Mouse (Mus musculus): Measurements from ENCODE around the gene Ldlrad3. TPM values are rescaled to one million over a fixed set of nuclear protein-coding genes. Genes with fewer than 3 reads are reported as not detected.

Ldlrad3 gene
- total RNA-seq, 2 experiments from 2014 or later, result 1.7 to 1.9 TPM

DNA sequence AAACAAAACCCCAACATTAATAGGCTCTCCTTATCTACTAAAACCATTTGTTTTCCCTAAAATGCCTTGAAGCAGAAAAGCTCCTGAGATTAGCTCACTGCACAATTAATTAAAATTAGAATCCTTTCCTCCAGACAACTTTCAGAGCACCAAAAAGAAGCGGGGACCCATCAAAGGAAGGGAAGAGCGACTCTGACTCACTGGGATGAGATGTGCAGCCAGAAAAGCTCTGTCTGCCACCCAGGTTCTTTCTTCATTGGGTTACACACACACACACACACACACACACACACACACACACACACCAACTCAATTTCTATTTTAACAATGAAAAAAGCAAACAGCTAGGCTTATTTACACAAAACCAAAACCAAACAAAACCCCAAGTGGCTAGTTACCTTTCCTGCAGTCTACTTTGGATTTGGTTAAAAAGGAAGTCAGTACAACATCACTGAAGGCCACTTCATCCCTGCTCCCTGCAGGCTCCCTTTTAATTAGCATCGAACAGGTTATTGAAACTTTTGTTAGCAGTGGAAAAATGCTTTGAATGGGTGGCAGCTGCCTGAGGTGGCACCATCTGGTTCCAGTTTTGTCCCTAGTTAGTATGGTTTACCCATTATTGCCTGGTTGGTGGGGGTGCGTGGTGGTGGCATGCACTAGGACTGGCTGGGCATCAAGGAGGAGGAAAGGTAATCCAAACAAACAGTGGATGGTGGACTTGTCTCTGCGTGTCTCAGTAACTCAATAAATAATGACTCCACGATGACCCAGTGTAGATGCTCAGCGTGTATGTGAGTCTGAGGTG lies 235.3 kb downstream of the Ldlrad3 start:
- no peak for ATAC-seq (replicated peaks; ENCODE audit: low FRiP score, low TSS enrichment, poor library complexity, severe bottlenecking)

DNA sequence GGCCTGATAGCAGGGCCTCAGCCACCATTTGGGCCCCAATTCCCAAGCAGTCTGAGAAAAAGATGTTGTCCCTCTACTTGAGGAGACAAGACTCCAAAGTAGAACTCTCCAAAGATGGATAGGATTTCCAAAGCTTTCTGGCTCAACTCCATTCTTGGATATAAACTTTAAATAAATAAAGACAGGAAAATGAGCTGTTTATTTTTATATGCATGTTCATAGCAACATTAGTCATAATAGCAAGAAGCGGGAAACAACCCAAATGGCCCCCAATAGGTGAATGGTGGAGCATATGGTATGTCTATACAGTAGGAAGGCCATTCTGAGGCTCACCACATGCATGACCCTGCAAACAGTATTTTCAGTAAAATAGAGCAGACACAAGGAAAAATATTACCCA lies 251.2 kb downstream of the Ldlrad3 start:
- no peak for ATAC-seq (replicated peaks; ENCODE audit: low FRiP score, low TSS enrichment, poor library complexity, severe bottlenecking)

DNA sequence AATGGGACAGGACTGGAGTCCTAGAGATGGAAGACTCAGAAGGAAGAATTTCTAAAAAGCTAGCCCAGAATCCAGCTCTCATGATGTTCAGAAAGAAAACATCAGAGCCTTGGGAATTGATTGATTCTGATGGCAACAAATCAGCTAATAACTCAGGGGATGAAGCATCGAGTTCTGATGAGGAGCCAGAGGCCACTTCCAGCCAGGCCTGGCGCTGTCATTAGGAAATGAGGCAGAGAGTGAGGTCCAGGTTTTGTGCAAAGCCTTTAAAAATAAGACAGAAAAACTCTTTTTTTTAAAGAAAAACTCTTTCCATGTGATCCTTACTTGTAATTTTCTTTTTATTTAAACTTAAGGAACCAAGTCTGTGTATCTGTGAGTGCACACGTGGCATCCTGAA lies 252.9 kb downstream of the Ldlrad3 start:
- ATAC-seq (replicated peaks; ENCODE audit: low FRiP score, low TSS enrichment, poor library complexity, severe bottlenecking), result no peak

DNA sequence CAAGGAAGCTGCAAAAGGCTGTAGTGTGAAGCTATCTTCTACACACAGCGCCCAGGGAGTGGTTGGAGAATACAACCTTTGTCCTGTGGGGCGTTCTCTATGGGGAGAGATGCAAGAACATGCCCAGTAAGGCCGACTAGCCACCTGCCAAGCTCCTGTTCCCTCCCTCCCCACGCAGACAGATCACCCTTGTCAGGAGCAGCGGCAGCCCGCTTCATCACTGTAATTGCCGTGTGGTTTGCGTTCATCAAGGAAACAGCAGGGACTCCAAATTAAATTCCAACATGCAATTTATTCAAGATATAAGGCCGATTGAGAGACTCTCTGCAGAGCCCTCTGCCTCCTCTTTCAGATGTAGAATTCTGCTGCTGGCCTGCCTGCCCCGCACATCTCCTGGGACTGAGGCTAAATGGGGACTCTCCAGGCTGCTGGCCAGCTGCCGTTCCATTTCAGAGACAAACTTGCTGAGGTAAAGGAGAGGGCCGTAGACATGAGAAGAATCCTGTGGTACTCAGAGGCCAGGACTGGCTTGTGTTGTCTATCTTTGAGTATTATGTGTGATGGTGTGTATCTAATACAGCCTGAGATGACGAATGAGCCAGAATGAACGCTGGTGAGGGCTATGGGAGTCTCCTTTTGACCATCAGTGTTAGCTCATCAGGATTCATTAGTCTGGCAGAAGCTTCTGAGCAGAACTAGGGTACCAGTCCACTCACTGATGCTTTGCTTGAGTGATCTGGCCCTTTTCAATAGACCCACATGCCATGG lies 253.8 kb downstream of the Ldlrad3 start:
- no peak for ATAC-seq (replicated peaks; ENCODE audit: low FRiP score, low TSS enrichment, poor library complexity, severe bottlenecking)

DNA sequence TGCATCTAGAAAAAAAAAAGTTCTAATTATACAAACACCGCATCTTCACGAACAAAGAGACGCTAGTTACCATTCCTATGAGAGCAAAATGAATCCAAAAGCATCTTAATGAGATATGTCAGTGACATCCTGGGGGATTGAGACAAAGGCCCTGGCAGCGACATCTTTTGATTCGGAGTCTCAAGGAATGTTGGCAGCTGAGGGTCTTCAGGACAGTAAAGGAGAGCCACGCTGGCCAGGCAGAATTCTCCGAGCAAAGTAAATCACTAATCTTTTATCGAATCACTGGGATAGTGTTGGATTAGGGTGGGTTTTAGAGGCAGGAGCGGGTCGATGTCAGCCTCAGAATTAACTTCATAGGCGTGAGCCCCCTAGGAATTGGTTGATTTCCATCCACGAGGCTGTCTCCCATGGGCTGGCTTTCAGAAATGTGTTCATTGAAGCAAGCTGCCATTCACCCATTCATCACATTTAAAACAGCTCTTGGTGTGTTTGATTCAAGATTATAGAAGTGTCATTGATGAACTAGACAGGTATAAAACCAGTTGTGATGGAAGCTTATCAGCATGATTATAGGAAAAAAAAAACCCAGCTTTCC lies 260.5 kb downstream of the Ldlrad3 start:
- no peak for ATAC-seq (replicated peaks; ENCODE audit: low FRiP score, low TSS enrichment, poor library complexity, severe bottlenecking)

DNA sequence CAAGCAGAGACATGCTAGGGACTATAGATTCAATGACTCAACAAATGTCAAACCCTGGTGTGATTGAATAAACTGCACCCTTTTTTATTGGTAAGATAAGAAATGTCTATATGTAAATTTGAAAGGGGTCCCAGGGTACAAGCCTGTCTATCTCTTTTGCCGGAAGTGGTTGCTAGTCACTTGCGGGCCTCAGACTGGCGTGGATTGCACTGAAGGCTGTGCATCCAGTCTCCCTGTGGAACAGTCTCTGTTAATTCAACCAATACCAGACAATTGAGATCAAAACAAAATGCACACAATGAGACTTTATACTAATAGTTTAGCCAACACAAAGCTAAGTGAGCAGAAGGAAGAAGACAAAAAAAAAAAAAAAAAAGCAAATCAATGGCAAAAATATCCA lies 261.0 kb downstream of the Ldlrad3 start:
- no peak for ATAC-seq (replicated peaks; ENCODE audit: low FRiP score, low TSS enrichment, poor library complexity, severe bottlenecking)

DNA sequence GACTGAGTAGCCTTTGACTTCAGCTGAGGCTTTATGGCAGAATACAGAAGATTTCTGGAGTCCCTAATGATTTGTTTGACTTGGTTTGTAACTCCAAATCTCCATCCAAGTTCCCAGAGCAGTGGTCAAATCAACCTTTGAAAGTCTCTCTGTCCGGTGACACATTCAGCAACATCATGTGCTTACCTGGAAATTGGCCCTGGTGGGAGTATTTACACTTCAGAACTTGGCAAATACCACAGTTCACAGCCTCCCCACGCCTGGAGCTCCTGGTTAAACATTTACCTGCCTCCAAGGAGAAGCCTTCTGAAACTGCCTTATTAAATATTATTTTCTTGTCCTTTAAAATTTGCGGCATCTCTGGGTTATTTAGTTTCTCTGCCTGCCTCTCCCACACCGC lies 263.0 kb downstream of the Ldlrad3 start:
- ATAC-seq (replicated peaks; ENCODE audit: low FRiP score, low TSS enrichment, poor library complexity, severe bottlenecking), result no peak

DNA sequence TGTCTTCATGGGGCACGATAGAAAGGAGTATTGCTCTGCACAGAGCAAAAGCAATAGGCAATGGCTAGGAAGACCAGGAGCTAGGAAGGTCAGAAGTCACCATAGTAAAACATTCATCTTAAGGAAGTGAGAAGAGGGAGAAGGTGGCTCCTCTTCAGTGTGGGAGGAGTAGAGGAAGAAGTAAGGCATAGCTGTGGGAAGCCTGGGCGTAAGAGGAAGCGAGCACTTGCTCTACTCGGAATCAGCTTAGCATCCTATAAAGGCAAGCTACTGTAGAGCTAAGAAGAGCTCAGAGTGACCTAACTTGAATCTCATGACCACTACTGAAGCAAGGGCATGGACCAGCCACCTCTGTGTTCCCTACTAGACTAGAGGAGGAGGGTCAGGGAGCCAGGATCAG lies 263.9 kb downstream of the Ldlrad3 start:
- ATAC-seq (replicated peaks; ENCODE audit: low FRiP score, low TSS enrichment, poor library complexity, severe bottlenecking), result no peak

DNA sequence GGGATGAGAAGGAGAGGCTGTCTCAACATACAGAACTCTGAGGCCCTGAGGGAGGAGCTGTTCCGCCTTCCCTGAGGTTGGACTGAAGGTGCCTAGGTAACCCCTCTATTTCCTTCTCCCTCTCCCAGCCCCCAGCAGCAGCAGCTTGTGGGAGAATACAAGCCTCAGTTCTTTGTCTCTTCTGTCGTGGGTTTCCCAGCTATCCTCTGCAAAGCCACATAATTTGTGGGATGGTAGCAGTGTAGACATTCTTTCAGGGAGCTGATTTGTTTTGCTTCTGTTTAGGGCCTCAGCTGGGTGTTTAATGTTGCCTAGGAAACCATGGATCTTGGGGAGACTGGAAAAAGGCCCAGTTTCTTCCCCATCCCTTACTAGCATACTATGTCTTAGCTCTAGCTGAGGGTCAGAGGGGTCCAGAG lies 266.0 kb downstream of the Ldlrad3 start:
- ATAC-seq (replicated peaks; ENCODE audit: low FRiP score, low TSS enrichment, poor library complexity, severe bottlenecking), result no peak

DNA sequence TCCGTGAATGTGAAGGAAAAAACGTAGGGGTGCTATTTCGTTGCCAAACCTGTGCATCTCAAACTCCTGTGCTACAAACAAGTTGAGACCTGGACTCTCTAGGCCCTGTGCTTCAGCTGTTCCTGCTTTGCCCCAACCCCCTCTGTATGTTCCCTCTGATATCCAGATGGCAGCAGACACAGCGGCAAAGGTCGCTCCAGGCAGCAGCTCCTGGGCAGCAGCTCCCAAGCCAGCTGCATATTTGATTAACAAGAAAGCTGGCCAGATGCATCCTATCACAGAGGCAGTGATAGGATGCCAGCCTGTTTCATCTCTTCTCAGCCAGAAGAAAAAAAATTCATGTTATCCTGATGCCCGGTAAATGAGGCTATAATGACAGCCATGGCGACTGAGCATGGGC lies 267.7 kb downstream of the Ldlrad3 start:
- no peak for ATAC-seq (replicated peaks; ENCODE audit: low FRiP score, low TSS enrichment, poor library complexity, severe bottlenecking)

DNA sequence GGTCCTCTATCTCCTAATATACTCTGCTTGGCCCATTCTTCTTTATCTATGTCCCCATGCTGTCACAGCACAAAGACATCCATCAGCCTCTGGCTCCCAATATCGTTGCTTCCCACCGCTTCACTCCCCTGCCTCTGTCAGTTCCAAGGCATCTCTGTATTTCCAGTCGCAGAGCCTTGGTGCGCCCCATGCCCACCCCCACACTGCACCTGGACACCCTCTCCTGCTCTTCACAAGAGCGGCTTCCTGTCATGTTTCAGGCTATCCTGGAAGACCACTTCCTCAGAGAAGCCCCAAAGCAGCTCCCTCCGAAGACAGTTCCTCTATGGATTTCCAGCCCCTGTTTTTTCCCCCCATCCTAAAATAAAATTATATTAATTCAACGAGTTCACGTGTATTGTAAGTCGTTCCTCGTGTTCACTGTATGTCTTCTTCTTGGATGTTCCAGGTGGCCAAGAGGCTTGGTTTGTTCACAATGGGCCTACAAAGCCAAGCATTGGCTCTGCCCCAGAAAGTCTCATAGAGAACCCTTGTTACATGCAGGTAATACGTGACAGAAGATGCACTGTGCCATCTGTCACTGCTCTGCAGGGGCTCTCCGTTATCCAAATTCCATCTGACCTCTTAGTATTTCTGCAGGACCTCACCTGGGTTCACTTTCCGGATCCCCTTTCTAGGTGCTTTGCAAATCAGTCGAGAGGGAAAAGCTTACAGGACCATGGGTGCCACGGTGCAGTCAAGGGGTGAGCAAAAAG lies 276.7 kb downstream of the Ldlrad3 start:
- ATAC-seq (replicated peaks; ENCODE audit: low FRiP score, low TSS enrichment, poor library complexity, severe bottlenecking), result no peak

DNA sequence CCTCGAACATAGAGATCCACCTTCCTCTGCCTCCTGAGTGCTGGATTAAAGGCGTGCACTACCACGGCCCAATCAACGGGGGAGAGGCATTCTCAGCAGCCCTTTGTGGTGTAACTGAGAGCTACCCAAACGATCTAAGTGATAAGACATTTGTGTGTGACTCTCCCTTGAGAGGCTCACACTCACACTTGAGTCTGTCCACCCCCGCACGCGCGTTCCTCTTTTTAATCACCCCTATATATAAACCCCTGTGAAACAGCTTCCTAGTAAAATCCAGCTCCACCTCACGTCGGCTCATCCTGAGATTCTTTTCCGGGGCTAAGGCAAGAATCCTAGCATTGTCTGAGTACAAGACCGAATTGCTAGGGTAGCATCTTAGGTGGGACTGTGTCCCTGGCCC lies 277.4 kb downstream of the Ldlrad3 start:
- 0 out of 2 replicates have a peak, but pooled peaks have one; percentile 37 for ATAC-seq (replicated peaks; ENCODE audit: low FRiP score, low TSS enrichment, poor library complexity, severe bottlenecking)

DNA sequence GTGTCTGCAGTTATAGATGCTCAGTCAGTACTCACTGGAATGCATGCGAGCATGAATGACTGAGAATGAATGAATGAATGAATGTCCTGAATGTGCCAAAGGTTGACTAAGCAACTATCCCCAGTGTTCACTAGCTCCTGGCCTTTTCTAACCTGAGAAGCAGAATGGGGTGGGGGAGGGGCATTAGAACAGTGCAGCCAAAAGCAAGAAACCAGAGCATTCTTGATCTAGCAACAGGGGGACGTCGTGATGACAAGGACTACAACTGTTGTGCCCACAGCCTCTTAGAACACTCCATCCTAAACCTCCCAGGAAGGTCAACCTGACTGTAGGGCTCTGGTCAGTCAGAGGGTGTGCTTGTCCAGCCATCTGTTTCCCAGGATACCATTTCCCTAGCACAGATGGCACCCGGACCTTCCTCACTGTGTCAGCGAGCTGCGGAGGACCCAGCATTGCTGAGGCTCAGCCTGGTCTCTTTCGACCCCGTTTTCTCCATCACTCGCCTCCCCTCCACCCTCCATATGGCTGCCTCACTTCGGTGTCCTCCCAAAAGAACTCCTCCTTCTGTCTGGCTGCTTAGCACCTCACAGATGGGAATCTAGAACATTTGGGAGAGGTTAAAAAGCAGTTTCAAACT lies 278.7 kb downstream of the Ldlrad3 start:
- ATAC-seq (replicated peaks; ENCODE audit: low FRiP score, low TSS enrichment, poor library complexity, severe bottlenecking), result no peak

DNA sequence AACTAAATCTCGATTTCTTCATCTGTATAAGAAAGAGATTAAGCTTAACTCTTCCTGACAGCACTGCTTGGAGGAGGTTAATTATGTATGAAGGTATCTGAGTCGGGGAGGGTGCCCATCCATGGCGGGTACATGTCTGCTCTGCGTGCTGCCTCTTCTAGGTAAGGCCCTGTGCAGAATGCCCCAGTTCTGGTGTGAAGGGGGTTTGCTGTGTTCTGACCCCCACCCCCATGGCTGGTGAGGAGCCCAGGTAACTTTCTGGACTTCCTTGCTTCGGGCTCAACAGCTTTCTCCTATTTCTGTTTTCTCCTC lies 279.9 kb downstream of the Ldlrad3 start:
- no peak for ATAC-seq (replicated peaks; ENCODE audit: low FRiP score, low TSS enrichment, poor library complexity, severe bottlenecking)

DNA sequence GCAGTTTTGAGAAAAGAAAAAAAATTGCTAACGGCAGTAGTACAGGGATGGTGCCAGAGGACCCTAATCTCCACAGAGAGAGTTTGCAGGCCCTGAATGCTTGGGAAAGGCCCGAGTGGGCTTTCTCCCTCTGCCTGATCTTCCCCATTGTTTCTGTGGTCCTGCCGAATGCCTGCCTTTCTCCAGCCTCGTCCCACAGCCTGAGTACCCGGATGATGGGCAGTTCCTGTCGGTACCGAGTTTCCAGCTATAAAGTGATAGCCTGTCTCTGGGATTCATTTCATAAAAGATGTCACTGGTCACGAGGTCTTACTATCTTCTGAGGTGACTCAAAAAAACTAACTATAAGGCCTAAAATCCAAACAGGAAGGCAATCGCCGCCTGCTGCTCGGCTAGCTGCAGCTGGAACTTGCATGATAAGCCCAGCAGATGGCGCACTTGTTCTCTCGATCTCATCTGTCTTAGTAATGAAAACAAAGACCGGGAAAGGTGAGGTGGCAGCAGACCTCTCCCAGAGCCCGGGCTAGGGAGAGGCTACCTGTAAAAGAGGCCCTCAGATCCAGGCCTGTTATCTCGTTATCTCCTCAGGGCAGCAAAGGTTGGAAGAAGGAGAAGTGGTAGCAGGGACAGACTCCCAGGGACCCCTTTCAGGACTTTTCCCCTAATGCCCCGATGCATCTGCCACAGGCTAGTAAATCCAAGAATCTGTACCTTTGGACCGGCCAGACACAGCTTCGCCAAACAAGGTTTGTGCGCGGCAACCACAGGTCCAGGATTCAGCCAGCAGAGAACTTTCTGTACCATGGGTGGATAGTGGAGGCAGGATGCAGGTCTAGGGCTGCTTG lies 280.4 kb downstream of the Ldlrad3 start:
- ATAC-seq (replicated peaks; ENCODE audit: low FRiP score, low TSS enrichment, poor library complexity, severe bottlenecking), result peak; percentile 89

DNA sequence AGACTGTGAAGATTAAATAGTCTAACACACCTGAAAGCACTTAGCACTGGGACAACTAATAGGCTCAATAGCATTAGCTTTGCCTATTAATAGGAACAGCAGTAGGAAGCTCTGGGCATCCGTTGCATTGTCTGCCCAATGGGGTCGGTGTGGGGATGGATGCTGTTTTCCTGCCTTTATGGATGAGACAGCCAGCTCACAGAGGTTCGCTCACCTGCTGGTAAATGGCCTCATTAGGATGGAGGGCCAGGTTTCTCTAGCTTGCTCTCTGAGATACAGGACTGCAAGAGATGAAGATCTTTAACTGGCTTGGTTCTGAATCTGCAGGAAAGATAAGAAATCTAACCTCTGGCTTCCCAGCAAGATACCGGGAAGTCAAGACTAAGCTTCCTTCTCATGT lies 284.0 kb downstream of the Ldlrad3 start:
- ATAC-seq (replicated peaks; ENCODE audit: low FRiP score, low TSS enrichment, poor library complexity, severe bottlenecking), result no peak

Data from megakaryocyte-erythroid progenitor cell, adult 5-6 weeks (primary cell).